9 mouse cellular contexts compared by ENCODE assay signal in genomic region chr2:60807341-60808195, GRCm38 (mm10).
DNase-seq lines count a peak whose midpoint lies in the region; ATAC-seq and TF ChIP-seq lines count a peak whose summit lies in the region.
"Had no signal": no experiment of that assay in that cellular context is flagged by ENCODE, and none has a peak within 500 bp of the region (broad histone marks: within the 10 kb centered on the region; RNA-seq: fewer than 3 reads in every experiment).

No protein-coding gene starts in this region.

- no peak for TF ChIP-seq CTCF in heart, adult 2 months (IDR thresholded peaks at IDR 0.05)

- H3K36me3 ChIP-seq in heart, adult 2 months (ENCODE audit: control insufficient read depth, insufficient read depth, low read length), result peaks cover 29% of the 10 kb centered on the region
- H3K36me3 ChIP-seq in intestine, embryonic 15.5 days, result no peaks in the 10 kb centered on the region

- TF ChIP-seq POLR2A in heart, adult 2 months (IDR thresholded peaks at IDR 0.05; ENCODE audit: insufficient read depth, low read depth, low read length), result no peak

- peaks cover 4% of the 10 kb centered on the region for H3K79me2 ChIP-seq in heart, adult 2 months (replicated peaks; ENCODE audit: control insufficient read depth, insufficient read depth, low read length)

- WGBS in heart, adult 2 months, result 52% methylated on average over 11 of the region's 11 CpGs
- 54% methylated on average over 11 of the region's 11 CpGs for WGBS in intestine, embryonic 15.5 days

- no peaks in the 10 kb centered on the region for H3K9me3 ChIP-seq in intestine, embryonic 15.5 days

- no peaks in the 10 kb centered on the region for H3K27me3 ChIP-seq in heart, adult 2 months (ENCODE audit: control insufficient read depth, insufficient read depth, low read length)
- no peaks in the 10 kb centered on the region for H3K27me3 ChIP-seq in intestine, embryonic 15.5 days (replicated peaks)

- DNase-seq in heart, adult 2 months, result peak in 1 of 2 experiments; percentile 31
- DNase-seq in heart, postnatal 25 days (ENCODE audit: low spot score), result no peak
- DNase-seq in 3T3-L1 (ENCODE audit: low read depth, low spot score), result peak; percentile 88
- DNase-seq in adipocyte (ENCODE audit: low spot score), result peak; percentile 50
- no peak for DNase-seq in cerebellum, postnatal 4 days (ENCODE audit: low spot score in 2 of 2)
- DNase-seq in embryo, embryonic 10 days (ENCODE audit: low spot score), result no peak
- no peak for DNase-seq in ovary, postnatal 36 days (ENCODE audit: low spot score)
- DNase-seq: kidney, adult 2 months had no signal

- peak overlapping the region; percentile 47 for H3K27ac ChIP-seq in heart, adult 2 months
- peak overlapping the region; percentile 36 for H3K27ac ChIP-seq in intestine, embryonic 15.5 days

- TF ChIP-seq EP300 in heart, adult 2 months (IDR thresholded peaks at IDR 0.05; ENCODE audit: insufficient read depth, low read depth, low read length), result no peak

- peak; percentile 69 for ATAC-seq in intestine, embryonic 15.5 days

- no peak overlapping the region for H3K4me3 ChIP-seq in heart, adult 2 months
- H3K4me3 ChIP-seq in intestine, embryonic 15.5 days (replicated peaks), result no peak overlapping the region

- intact Hi-C loops in heart, adult 2 months (cut with DNase I), result no loop called here
- intact Hi-C loops in heart, postnatal 25 days (cut with DNase I), result loop anchor here (2.0 kb wide), 1 partner anchor 73 kb away; no protein-coding TSS in a partner anchor

- H3K4me2 ChIP-seq in intestine, embryonic 15.5 days (replicated peaks), result no peak overlapping the region; the same call in 1 of the 2 replicates

- no peak overlapping the region for H3K9ac ChIP-seq in heart, adult 2 months (ENCODE audit: low read depth, low read length)
- no peak overlapping the region for H3K9ac ChIP-seq in intestine, embryonic 15.5 days

- H3K4me1 ChIP-seq in heart, adult 2 months (ENCODE audit: control insufficient read depth, insufficient read depth, low read length), result peaks cover 41% of the 10 kb centered on the region
- H3K4me1 ChIP-seq in intestine, embryonic 15.5 days (replicated peaks), result peaks cover 27% of the 10 kb centered on the region

Comparison
In these comparisons a context has a peak if more than half of its experiments do, and no peak if none do; other contexts are left out.
1. DNase-seq: peak in 3T3-L1 (single experiment) and adipocyte (single experiment); none in heart, postnatal 25 days (single experiment), cerebellum, postnatal 4 days (0 of 2), embryo, embryonic 10 days (single experiment) and ovary, postnatal 36 days (single experiment).